Comparison of ENCODE assay signal across 28 mouse cellular contexts in the genomic region with DNA sequence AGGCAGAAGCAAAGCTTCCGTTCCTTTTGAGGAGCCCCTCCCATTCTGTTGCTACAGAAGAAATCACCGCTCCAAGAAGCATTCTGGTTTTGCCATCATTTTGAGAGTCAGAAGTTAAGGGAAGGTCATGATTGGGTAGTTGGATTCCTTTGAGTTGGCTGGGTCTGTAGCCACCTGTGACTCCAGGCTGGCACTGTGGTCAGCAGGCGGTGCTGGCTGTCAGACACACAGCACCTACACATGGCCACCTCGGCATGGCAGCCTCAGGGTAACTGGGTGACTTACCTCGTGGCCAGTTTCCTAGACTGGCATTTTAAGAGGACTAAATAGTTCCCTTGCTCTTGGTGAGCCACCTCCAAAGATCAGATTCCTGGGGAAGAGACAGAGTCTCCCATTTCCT. TPM values are rescaled to one million over a fixed set of nuclear protein-coding genes. Genes with fewer than 3 reads are reported as not detected.
"Had no signal": no experiment of that assay in that cellular context is flagged by ENCODE, and none has a peak within 500 bp of the region (broad histone marks: within the 10 kb centered on the region; RNA-seq: fewer than 3 reads in every experiment).

No protein-coding gene starts in this region.

- H3K36me3 ChIP-seq: embryonic facial prominence, embryonic 10.5 days; embryonic facial prominence, embryonic 12.5 days; embryonic facial prominence, embryonic 13.5 days; embryonic facial prominence, embryonic 15.5 days; forebrain, embryonic 10.5 days; forebrain, embryonic 12.5 days; forebrain, embryonic 15.5 days had no signal

- H3K4me2 ChIP-seq: embryonic facial prominence, embryonic 12.5 days; embryonic facial prominence, embryonic 13.5 days; embryonic facial prominence, embryonic 15.5 days; forebrain, embryonic 12.5 days; forebrain, embryonic 13.5 days; forebrain, embryonic 15.5 days had no signal

- H3K27me3 ChIP-seq: embryonic facial prominence, embryonic 12.5 days; embryonic facial prominence, embryonic 13.5 days; embryonic facial prominence, embryonic 15.5 days; forebrain, embryonic 12.5 days; forebrain, embryonic 13.5 days; forebrain, embryonic 15.5 days had no signal

- H3K4me3 ChIP-seq: embryonic facial prominence, embryonic 10.5 days; embryonic facial prominence, embryonic 12.5 days; embryonic facial prominence, embryonic 13.5 days; embryonic facial prominence, embryonic 15.5 days; erythroblast, embryonic 14.5 days; forebrain, embryonic 10.5 days; forebrain, embryonic 12.5 days; forebrain, embryonic 13.5 days; forebrain, embryonic 15.5 days; gastrocnemius, adult 2 months; heart, adult 2 months had no signal

- H3K27ac ChIP-seq: embryonic facial prominence, embryonic 10.5 days; embryonic facial prominence, embryonic 12.5 days; embryonic facial prominence, embryonic 13.5 days; embryonic facial prominence, embryonic 15.5 days; forebrain, embryonic 10.5 days; forebrain, embryonic 12.5 days; forebrain, embryonic 13.5 days; forebrain, embryonic 15.5 days; gastrocnemius, adult 2 months; heart, adult 2 months had no signal

- ATAC-seq: forebrain, embryonic 13.5 days; forebrain, embryonic 14.5 days; forebrain, embryonic 15.5 days; forebrain, embryonic 16.5 days; forebrain, postnatal 0 days had no signal

- H3K9me3 ChIP-seq: embryonic facial prominence, embryonic 10.5 days; embryonic facial prominence, embryonic 12.5 days; embryonic facial prominence, embryonic 13.5 days; embryonic facial prominence, embryonic 15.5 days; forebrain, embryonic 10.5 days; forebrain, embryonic 12.5 days; forebrain, embryonic 13.5 days; forebrain, embryonic 15.5 days had no signal

- H3K4me1 ChIP-seq: embryonic facial prominence, embryonic 10.5 days; embryonic facial prominence, embryonic 12.5 days; embryonic facial prominence, embryonic 13.5 days; embryonic facial prominence, embryonic 15.5 days; forebrain, embryonic 10.5 days; forebrain, embryonic 12.5 days; forebrain, embryonic 13.5 days; forebrain, embryonic 15.5 days had no signal

- DNase-seq: cerebellum, adult 9-10 months; cerebellum, adult 9-11 months; cerebellum, postnatal 10 days; cerebellum, postnatal 14 days; cerebellum, postnatal 25 days; cerebellum, postnatal 36 days; embryo, embryonic 11 days; forebrain, postnatal 0 days; gastrocnemius, adult 2 months; gastrocnemius, postnatal 10 days; gastrocnemius, postnatal 14 days; gastrocnemius, postnatal 25 days; gastrocnemius, postnatal 36 days; heart, adult 11 months; heart, adult 2 months had no signal

RNA-seq across cellular contexts. Expression of a gene that starts 26.9 kb away (rescaled TPM):
- total RNA-seq: gastrocnemius, postnatal 25 days; gastrocnemius, postnatal 4 days had no signal
- polyA plus RNA-seq: embryonic facial prominence, embryonic 14.5 days; forebrain, embryonic 14.5 days had no signal
